Mouse (Mus musculus) heart, embryonic 16.5 days (tissue): ENCODE results near the gene Rpusd1. TPM values are rescaled to one million over a fixed set of nuclear protein-coding genes. Genes with fewer than 3 reads are reported as not detected.
"Not testable (repeated sequence)": the region's sequence is repeated elsewhere in the genome, so short reads cannot be mapped to it uniquely, and the experiment has no call there.

Experiments used
- ATAC-seq: fragments of 200-750 bp; cut with Nextera tagmentation; replicated peaks from 2 replicates; pipeline ENCODE4 v1.8.0; 2017; ENCODE audit warnings: moderate number of reproducible peaks; ENCODE audit not compliant: insufficient read depth, low FRiP score; ENCODE audit errors: extremely low read depth
- H3K27ac ChIP-seq: fragments of 300-500 bp; sonication (generic); 2 replicates; pipeline ENCODE4 v1.5.1; 2014; ENCODE audit warnings: mild to moderate bottlenecking, low read length, control low read depth, moderate library complexity
- H3K27me3 ChIP-seq: fragments of 300-500 bp; sonication (generic); 2 replicates; pipeline ENCODE4 v1.6.1; 2014; ENCODE audit warnings: low read length, mixed read lengths; ENCODE audit not compliant: control insufficient read depth, insufficient read depth
- H3K36me3 ChIP-seq: fragments of 300-500 bp; sonication (generic); 2 replicates; pipeline ENCODE4 v1.6.1; 2014; ENCODE audit not compliant: control insufficient read depth, insufficient read depth
- H3K4me1 ChIP-seq: fragments of 300-500 bp; sonication (generic); 2 replicates; pipeline ENCODE4 v1.6.1; 2014; ENCODE audit warnings: low read length, mixed read lengths; ENCODE audit not compliant: control insufficient read depth, insufficient read depth
- H3K4me2 ChIP-seq: fragments of 300-500 bp; sonication (generic); 2 replicates; pipeline ENCODE4 v1.6.1; 2014; ENCODE audit warnings: low read depth, mild to moderate bottlenecking, control low read depth, low read length
- H3K4me3 ChIP-seq: fragments of 300-500 bp; sonication (generic); 2 replicates; pipeline ENCODE4 v1.5.1; 2014; ENCODE audit warnings: mild to moderate bottlenecking, control low read depth, low read length
- H3K9ac ChIP-seq: fragments of 300-500 bp; sonication (generic); 2 replicates; pipeline ENCODE4 v1.6.1; 2014; ENCODE audit warnings: low read length, control low read depth
- H3K9me3 ChIP-seq: fragments of 300-500 bp; sonication (generic); replicated peaks from 2 replicates; pipeline ENCODE4 v1.6.1; 2016; ENCODE audit warnings: low read length; ENCODE audit not compliant: control insufficient read depth
- WGBS: fragments of 180-500 bp; shearing (Covaris S2); extraction: QIAGEN DNeasy Blood & Tissue Kit; methylation state at CpG from one replicate; pipeline ENCODE4 v1.1.7; 2014; 5-methylcytosine and 5-hydroxymethylcytosine counted together
- polyA plus RNA-seq: library from polyadenylated mRNA; unstranded; fragments of >200 nt; fragmentation: Nextera tagmentation; extraction: Ambion mirVana; gene quantifications from 2 replicates; pipeline ENCODE4 v1.2.1, GENCODE M21; 2015

The Rpusd1 gene
- polyA plus RNA-seq, 1 experiment from 2014 or later = 12.7 TPM

- no peak for ATAC-seq
- Histone ChIP-seq H3K27ac (no peak overlapping the region), H3K9me3 (no peaks in the 10 kb centered on the region), H3K4me2 (no peak overlapping the region), H3K9ac (no peak overlapping the region), H3K4me1 (peaks cover 18% of the 10 kb centered on the region), H3K27me3 (no peaks in the 10 kb centered on the region), H3K36me3 (peaks cover 2% of the 10 kb centered on the region; the same call in 1 of the 2 replicates), H3K4me3 (no peak overlapping the region)
- WGBS = 85% methylated on average over 6 of the region's 6 CpGs
These were observed 2.2 kb upstream of the Rpusd1 start for GRCm38 (mm10) chr17:25725264-25725663.

DNA sequence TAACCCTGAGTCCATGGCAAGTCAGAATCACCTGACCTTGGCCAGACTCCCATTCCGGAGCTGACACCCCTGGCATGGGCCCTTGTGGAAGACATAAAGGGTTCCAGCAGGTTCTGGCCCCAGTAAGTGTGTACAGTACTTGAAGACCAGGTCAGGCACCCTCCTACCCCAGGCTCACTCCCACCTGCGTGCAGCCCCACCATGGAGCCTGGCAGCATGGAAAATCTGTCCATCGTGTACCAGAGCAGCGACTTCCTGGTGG lies 470 bp downstream of the Rpusd1 start:
- Histone ChIP-seq H3K9me3 (no peaks in the 10 kb centered on the region), H3K4me3 (peak overlapping the region; percentile 80), H3K4me2 (peak overlapping the region; percentile 98), H3K36me3 (no peaks in the 10 kb centered on the region; the same call in 1 of the 2 replicates), H3K4me1 (peaks cover 18% of the 10 kb centered on the region), H3K9ac (peak overlapping the region; percentile 93), H3K27me3 (no peaks in the 10 kb centered on the region), H3K27ac (peak overlapping the region; percentile 51)
- no peak for ATAC-seq
- 19% methylated on average over 4 of the region's 4 CpGs for WGBS

- no peaks in the 10 kb centered on the region for H3K27me3 ChIP-seq
- H3K4me1 ChIP-seq = peaks cover 7% of the 10 kb centered on the region
- no peaks in the 10 kb centered on the region for H3K36me3 ChIP-seq
- H3K9me3 ChIP-seq = no peaks in the 10 kb centered on the region
- ATAC-seq = no peak
- no peak overlapping the region for H3K9ac ChIP-seq
- H3K4me2 ChIP-seq = no peak overlapping the region
- H3K27ac ChIP-seq = no peak overlapping the region
- 12% methylated on average over 2 of the region's 2 CpGs for WGBS
- no peak overlapping the region for H3K4me3 ChIP-seq
These were observed 4.6 kb downstream of the Rpusd1 start for GRCm38 (mm10) chr17:25732082-25732481.

- H3K4me3 ChIP-seq = no peak overlapping the region
- H3K27ac ChIP-seq = no peak overlapping the region
- H3K9me3 ChIP-seq = no peaks in the 10 kb centered on the region
- H3K9ac ChIP-seq = no peak overlapping the region
- no peak overlapping the region for H3K4me2 ChIP-seq
- no peaks in the 10 kb centered on the region for H3K4me1 ChIP-seq
- no peaks in the 10 kb centered on the region for H3K36me3 ChIP-seq
- WGBS = 79% methylated on average over 5 of the region's 5 CpGs
- H3K27me3 ChIP-seq = no peaks in the 10 kb centered on the region
- ATAC-seq = no peak
These were observed 7.8 kb downstream of the Rpusd1 start for GRCm38 (mm10) chr17:25735246-25735645.

GRCm38 (mm10) chr17:25735745-25736144 lies 8.3 kb downstream of the Rpusd1 start, which contains the start of gene Mslnl:
Gene Mslnl, plus strand, starts transcription at chr17:25736042.
- H3K27me3 ChIP-seq = no peaks in the 10 kb centered on the region
- no peak within 1 kb of the TSS for H3K4me3 ChIP-seq
- ATAC-seq = no peak
- no peaks in the 10 kb centered on the region for H3K9me3 ChIP-seq
- 62% methylated on average over 3 of the region's 3 CpGs for WGBS
- H3K4me1 ChIP-seq = no peaks in the 10 kb centered on the region
- no peak within 1 kb of the TSS for H3K4me2 ChIP-seq
- no peak within 1 kb of the TSS for H3K27ac ChIP-seq
- H3K36me3 ChIP-seq = no peaks in the 10 kb centered on the region
- H3K9ac ChIP-seq = no peak within 1 kb of the TSS

GRCm38 (mm10) chr17:25738861-25739260 lies 11.4 kb downstream of the Rpusd1 start:
- H3K4me3 ChIP-seq = no peak overlapping the region
- no peaks in the 10 kb centered on the region for H3K9me3 ChIP-seq
- 71% methylated on average over 7 of the region's 7 CpGs for whole genome bisulfite sequencing
- H3K36me3 ChIP-seq = no peaks in the 10 kb centered on the region
- H3K27ac ChIP-seq = no peak overlapping the region
- no peak overlapping the region for H3K4me2 ChIP-seq
- no peaks in the 10 kb centered on the region for H3K4me1 ChIP-seq
- no peaks in the 10 kb centered on the region for H3K27me3 ChIP-seq
- no peak overlapping the region for H3K9ac ChIP-seq
- ATAC-seq = no peak

- not testable (repeated sequence) for H3K4me1 ChIP-seq, H3K4me3 ChIP-seq, H3K4me2 ChIP-seq, H3K36me3 ChIP-seq, H3K27ac ChIP-seq, H3K27me3 ChIP-seq, H3K9ac ChIP-seq, ATAC-seq, H3K9me3 ChIP-seq
- WGBS = 55% methylated on average over 12 of the region's 12 CpGs
These were observed 14.0 kb downstream of the Rpusd1 start for GRCm38 (mm10) chr17:25741471-25741870.

- H3K27me3 ChIP-seq = no peaks in the 10 kb centered on the region
- H3K4me1 ChIP-seq = no peaks in the 10 kb centered on the region
- H3K36me3 ChIP-seq = no peaks in the 10 kb centered on the region
- H3K9me3 ChIP-seq = no peaks in the 10 kb centered on the region
- H3K27ac ChIP-seq = no peak overlapping the region
- H3K4me3 ChIP-seq = no peak overlapping the region
- no peak for ATAC-seq
- no peak overlapping the region for H3K4me2 ChIP-seq
- 81% methylated on average over 9 of the region's 9 CpGs for WGBS
- H3K9ac ChIP-seq = no peak overlapping the region
These were observed 16.4 kb downstream of the Rpusd1 start for GRCm38 (mm10) chr17:25743831-25744230.

GRCm38 (mm10) chr17:25744311-25744710 lies 16.8 kb downstream of the Rpusd1 start:
- H3K4me1 ChIP-seq = no peaks in the 10 kb centered on the region
- no peak overlapping the region for H3K4me2 ChIP-seq
- 69% methylated on average over 10 of the region's 10 CpGs for WGBS
- H3K36me3 ChIP-seq = no peaks in the 10 kb centered on the region
- no peak overlapping the region for H3K9ac ChIP-seq
- no peak for ATAC-seq
- no peaks in the 10 kb centered on the region for H3K27me3 ChIP-seq
- H3K9me3 ChIP-seq = no peaks in the 10 kb centered on the region
- H3K27ac ChIP-seq = no peak overlapping the region
- no peak overlapping the region for H3K4me3 ChIP-seq

GRCm38 (mm10) chr17:25748238-25748637 lies 20.8 kb downstream of the Rpusd1 start:
- 82% methylated on average over 4 of the region's 4 CpGs for WGBS
- no peak for ATAC-seq
- no peak overlapping the region for H3K4me3 ChIP-seq
- H3K27me3 ChIP-seq = no peaks in the 10 kb centered on the region
- no peaks in the 10 kb centered on the region for H3K36me3 ChIP-seq
- H3K27ac ChIP-seq = no peak overlapping the region
- H3K9ac ChIP-seq = no peak overlapping the region
- 0 out of 2 replicates have a peak, but pooled peaks cover 4% of the 10 kb centered on the region for H3K4me1 ChIP-seq
- no peaks in the 10 kb centered on the region for H3K9me3 ChIP-seq
- H3K4me2 ChIP-seq = no peak overlapping the region
